Comparison of ENCODE assay signal across 18 mouse cellular contexts in genomic region chr15:5459580-5459979, GRCm38 (mm10).
"Had no signal": no experiment of that assay in that cellular context is flagged by ENCODE, and none has a peak within 500 bp of the region (broad histone marks: within the 10 kb centered on the region; RNA-seq: fewer than 3 reads in every experiment).

No protein-coding gene starts in this region.

- H3K4me1 ChIP-seq: limb, embryonic 12.5 days; limb, embryonic 15.5 days had no signal

- H3K9ac ChIP-seq: limb, embryonic 12.5 days; limb, embryonic 15.5 days had no signal

- H3K27ac ChIP-seq: layer of hippocampus, adult 2 months; limb, embryonic 12.5 days; limb, embryonic 15.5 days; stomach, postnatal 0 days had no signal

- H3K36me3 ChIP-seq: limb, embryonic 12.5 days; limb, embryonic 15.5 days had no signal

- H3K4me2 ChIP-seq: limb, embryonic 12.5 days; limb, embryonic 15.5 days; midbrain, embryonic 11.5 days had no signal

- H3K27me3 ChIP-seq: limb, embryonic 12.5 days; limb, embryonic 15.5 days had no signal

- ATAC-seq: inflammation-experienced regulatory T-cells, adult 6 months had no signal

- H3K9me3 ChIP-seq: limb, embryonic 12.5 days; limb, embryonic 15.5 days had no signal

- DNase-seq: kidney, adult 18-20 months; kidney, adult 9 months; kidney, postnatal 14 days; left cerebral cortex, postnatal 4 days; lung, adult 2 months; lung, postnatal 14 days; lung, postnatal 4 days; midbrain, embryonic 14.5 days; right cerebral cortex, postnatal 14 days; right cerebral cortex, postnatal 4 days; thymus, adult 18-20 months; thymus, postnatal 36 days had no signal

- H3K4me3 ChIP-seq: layer of hippocampus, adult 2 months; limb, embryonic 12.5 days; limb, embryonic 15.5 days had no signal
